Mouse (Mus musculus) erythroblast, embryonic 14.5 days (primary cell): ENCODE data around the gene Tmem86b. TPM values are rescaled to one million over a fixed set of nuclear protein-coding genes. Genes with fewer than 3 reads are reported as not detected.

Source experiments
- H3K27me3 ChIP-seq: 2 replicates; pipeline ENCODE4 v1.6.1; 2012; ENCODE audit warnings: inconsistent platforms; ENCODE audit not compliant: control insufficient read depth
- H3K36me3 ChIP-seq: 2 replicates; pipeline ENCODE4 v1.6.1; 2012; ENCODE audit warnings: mild to moderate bottlenecking, inconsistent platforms; ENCODE audit not compliant: control insufficient read depth
- H3K4me1 ChIP-seq: 2 replicates; pipeline ENCODE4 v1.6.1; 2012; ENCODE audit warnings: inconsistent platforms; ENCODE audit not compliant: control insufficient read depth
- H3K4me3 ChIP-seq: replicated peaks from 2 replicates; pipeline ENCODE3; 2012; ENCODE audit warnings: moderate library complexity, mild to moderate bottlenecking, inconsistent platforms
- H3K9me3 ChIP-seq: 2 replicates; pipeline ENCODE4 v1.6.1; 2012; ENCODE audit warnings: low read length, inconsistent platforms, mixed read lengths; ENCODE audit not compliant: control insufficient read depth
- GATA1 ChIP-seq: IDR thresholded peaks from 2 replicates; pipeline ENCODE4 v1.6.1; 2012; ENCODE audit warnings: low read length, inconsistent platforms, mixed read lengths
- TAL1 ChIP-seq: IDR thresholded peaks from 3 replicates; pipeline ENCODE4 v1.6.1; 2012; ENCODE audit warnings: low read length, inconsistent platforms, mixed read lengths
- polyA plus RNA-seq: library from polyadenylated mRNA; stranded (reverse); fragments of >175 nt; gene quantifications from 2 replicates; pipeline ENCODE4 v1.2.3, GENCODE M21; 2012

Tmem86b gene
- polyA plus RNA-seq, result 2.3 and 2.7 TPM in 2 replicates

- Histone ChIP-seq H3K4me3 (peak within 1 kb of the TSS; percentile 74), H3K9me3 (no peaks in the 10 kb centered on the region), H3K27me3 (no peaks in the 10 kb centered on the region), H3K36me3 (peaks cover 97% of the 10 kb centered on the region), H3K4me1 (peaks cover 73% of the 10 kb centered on the region)
- peak; percentile 36; the same call in 1 of the 2 replicates for TF ChIP-seq GATA1
- no peak for TF ChIP-seq TAL1
These were observed at the start of gene Tmem86b for GRCm38 (mm10) chr7:4631031-4631430. TSS of gene Tmem86b (minus strand) at chr7:4631422.

DNA sequence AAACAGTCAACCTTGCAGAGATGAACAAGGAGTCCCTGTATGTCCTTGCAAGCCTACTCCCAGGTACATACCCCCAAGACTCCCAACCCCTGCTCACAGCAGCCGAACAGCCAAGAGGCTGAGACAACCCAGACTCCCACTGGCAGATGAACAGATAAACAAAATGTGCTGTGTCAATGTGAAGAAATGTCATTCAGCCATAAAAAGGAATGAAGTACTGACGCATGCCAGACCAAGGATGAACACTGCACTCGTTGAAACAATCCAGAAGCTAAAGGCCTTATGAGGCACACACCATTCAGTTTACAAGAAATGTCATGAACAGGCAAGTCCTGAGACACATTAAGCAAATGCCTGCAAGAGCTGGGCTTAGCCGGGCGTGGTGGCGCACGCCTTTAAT is 44.0 kb upstream of the Tmem86b start:
- TF ChIP-seq TAL1 (no peak), GATA1 (no peak)
- Histone ChIP-seq H3K27me3 (no peaks in the 10 kb centered on the region), H3K9me3 (no peaks in the 10 kb centered on the region), H3K36me3 (peaks cover 79% of the 10 kb centered on the region), H3K4me1 (peaks cover 52% of the 10 kb centered on the region), H3K4me3 (no peak overlapping the region)

DNA sequence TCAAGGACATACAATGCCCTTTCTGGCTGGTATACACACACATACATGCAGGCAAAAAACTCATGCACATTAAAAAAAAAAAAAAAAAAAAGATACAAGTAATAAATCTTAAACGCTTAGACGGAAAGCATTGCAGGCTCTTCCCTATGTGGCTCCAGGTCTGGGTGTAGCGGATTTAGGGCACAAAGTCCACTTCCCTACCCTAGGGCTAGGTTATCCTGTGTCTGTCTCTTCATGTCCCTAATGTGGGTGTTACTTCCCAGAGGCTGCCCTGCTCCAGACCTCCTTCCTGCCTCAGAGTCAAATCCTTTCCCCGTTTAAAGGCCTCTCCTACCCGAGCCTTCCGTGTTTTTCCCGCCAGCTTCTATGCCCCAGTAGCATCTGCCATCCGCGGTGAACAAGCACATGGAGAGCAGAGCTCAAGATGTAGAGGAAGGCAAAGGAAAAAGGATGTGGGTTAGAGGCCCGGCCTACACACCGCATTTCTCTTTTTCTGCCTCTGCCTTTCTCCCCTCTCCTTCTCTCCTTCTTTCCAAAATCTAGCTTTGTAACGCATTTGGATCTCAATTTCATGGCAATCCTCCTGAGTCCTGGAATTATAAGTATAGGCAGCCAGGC is 43.0 kb upstream of the Tmem86b start:
- Histone ChIP-seq H3K9me3 (no peaks in the 10 kb centered on the region), H3K4me1 (peaks cover 59% of the 10 kb centered on the region), H3K36me3 (peaks cover 81% of the 10 kb centered on the region)

GRCm38 (mm10) chr7:4671956-4672355 is 40.7 kb upstream of the Tmem86b start:
- no peak overlapping the region for H3K4me3 ChIP-seq
- no peaks in the 10 kb centered on the region for H3K27me3 ChIP-seq
- peaks cover 83% of the 10 kb centered on the region for H3K36me3 ChIP-seq
- TF ChIP-seq GATA1 (no peak), TAL1 (no peak)
- no peaks in the 10 kb centered on the region for H3K9me3 ChIP-seq
- peaks cover 65% of the 10 kb centered on the region for H3K4me1 ChIP-seq

More for the DNA sequence above, 43.0 kb upstream of the Tmem86b start:
- Histone ChIP-seq H3K4me3 (no peak overlapping the region), H3K27me3 (no peaks in the 10 kb centered on the region)
- no peak for TF ChIP-seq TAL1

- peak overlapping the region; percentile 30 for H3K4me3 ChIP-seq
- H3K4me1 ChIP-seq, result peaks cover 60% of the 10 kb centered on the region
These were observed 39.5 kb upstream of the Tmem86b start for GRCm38 (mm10) chr7:4670655-4671255.

GRCm38 (mm10) chr7:4669156-4669555 is 37.9 kb upstream of the Tmem86b start:
- no peaks in the 10 kb centered on the region for H3K27me3 ChIP-seq
- H3K4me1 ChIP-seq, result peaks cover 50% of the 10 kb centered on the region
- H3K9me3 ChIP-seq, result no peaks in the 10 kb centered on the region
- H3K4me3 ChIP-seq, result no peak overlapping the region
- TF ChIP-seq GATA1, result no peak
- no peak for TF ChIP-seq TAL1
- peaks cover 81% of the 10 kb centered on the region for H3K36me3 ChIP-seq

More at GRCm38 (mm10) chr7:4670655-4671255, 39.5 kb upstream of the Tmem86b start:
- TF ChIP-seq GATA1 (peak; percentile 92), TAL1 (peak; percentile 87)
- Histone ChIP-seq H3K9me3 (no peaks in the 10 kb centered on the region), H3K27me3 (no peaks in the 10 kb centered on the region), H3K36me3 (peaks cover 83% of the 10 kb centered on the region)

GRCm38 (mm10) chr7:4668506-4668905 is 37.3 kb upstream of the Tmem86b start:
- Histone ChIP-seq H3K9me3 (no peaks in the 10 kb centered on the region), H3K36me3 (peaks cover 79% of the 10 kb centered on the region), H3K4me3 (no peak overlapping the region), H3K27me3 (no peaks in the 10 kb centered on the region), H3K4me1 (peaks cover 51% of the 10 kb centered on the region)
- TF ChIP-seq GATA1 (no peak), TAL1 (no peak)

GRCm38 (mm10) chr7:4666871-4667270 is 35.6 kb upstream of the Tmem86b start:
- Histone ChIP-seq H3K27me3 (no peaks in the 10 kb centered on the region), H3K4me1 (peaks cover 49% of the 10 kb centered on the region), H3K4me3 (no peak overlapping the region), H3K9me3 (no peaks in the 10 kb centered on the region), H3K36me3 (peaks cover 77% of the 10 kb centered on the region)
- TF ChIP-seq TAL1, result no peak
- TF ChIP-seq GATA1, result no peak

DNA sequence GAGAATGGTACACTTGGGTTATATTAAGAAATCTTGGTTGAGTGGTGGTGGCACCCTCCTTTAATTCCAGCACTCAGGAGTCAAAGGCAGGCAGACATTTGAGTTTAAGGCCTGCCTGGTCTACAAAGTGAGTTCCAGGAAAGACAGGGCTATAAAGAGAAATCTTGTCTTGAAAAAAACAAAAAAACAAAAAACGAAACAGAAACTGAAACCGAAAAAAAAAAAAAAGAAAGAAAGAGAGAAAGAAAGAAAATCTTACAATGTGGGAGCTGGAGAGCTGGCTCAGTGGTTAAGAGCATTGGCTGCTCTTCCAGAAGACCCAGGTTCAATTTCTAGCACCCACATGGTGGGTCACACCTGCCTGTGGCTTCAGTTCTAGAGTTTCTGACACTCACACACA is 32.5 kb upstream of the Tmem86b start:
- Histone ChIP-seq H3K4me3 (no peak overlapping the region), H3K36me3 (peaks cover 64% of the 10 kb centered on the region), H3K27me3 (no peaks in the 10 kb centered on the region), H3K4me1 (peaks cover 39% of the 10 kb centered on the region), H3K9me3 (no peaks in the 10 kb centered on the region)
- TF ChIP-seq TAL1 (no peak), GATA1 (no peak)
